Mouse (Mus musculus) G1E-ER4 (cell line): ENCODE measurements around the gene Armt1. TPM values are rescaled to one million over a fixed set of nuclear protein-coding genes. Genes with fewer than 3 reads are reported as not detected.

ENCODE experiments used
- GATA1 ChIP-seq: IDR thresholded peaks from one replicate; pipeline ENCODE4 v1.8.0; 2012; ENCODE audit warnings: low read length, inconsistent platforms
- polyA plus RNA-seq: library from polyadenylated mRNA; stranded (reverse); fragments of >175 nt; gene quantifications from 2 replicates; pipeline ENCODE4 v1.2.3, GENCODE M21; 2012

Gene Armt1
- polyA plus RNA-seq, 1 experiment, result 6.3 TPM

DNA sequence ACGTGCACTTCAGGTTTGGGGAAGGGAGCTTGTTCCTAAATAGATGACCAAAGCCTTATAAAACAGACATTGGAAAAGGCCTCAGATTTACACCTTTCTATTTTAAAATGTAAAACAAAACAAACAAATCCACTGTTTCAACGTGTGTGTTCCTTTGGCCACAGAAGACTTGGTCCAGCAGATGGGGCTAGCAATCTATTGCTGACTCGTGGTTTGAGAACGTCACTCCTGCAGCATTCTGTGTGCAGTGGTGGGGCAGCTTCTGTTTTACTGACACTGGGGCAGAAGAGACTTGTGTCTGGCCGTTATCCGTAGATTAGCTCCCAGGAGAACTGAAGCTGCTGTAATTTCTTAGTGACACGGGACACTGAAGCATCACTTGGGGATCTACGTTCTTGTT, 7.0 kb upstream of the Armt1 start:
- TF ChIP-seq GATA1, result no peak

- TF ChIP-seq GATA1, result no peak
Measured at GRCm38 (mm10) chr10:4430399-4430798, 1.9 kb upstream of the Armt1 start.

DNA sequence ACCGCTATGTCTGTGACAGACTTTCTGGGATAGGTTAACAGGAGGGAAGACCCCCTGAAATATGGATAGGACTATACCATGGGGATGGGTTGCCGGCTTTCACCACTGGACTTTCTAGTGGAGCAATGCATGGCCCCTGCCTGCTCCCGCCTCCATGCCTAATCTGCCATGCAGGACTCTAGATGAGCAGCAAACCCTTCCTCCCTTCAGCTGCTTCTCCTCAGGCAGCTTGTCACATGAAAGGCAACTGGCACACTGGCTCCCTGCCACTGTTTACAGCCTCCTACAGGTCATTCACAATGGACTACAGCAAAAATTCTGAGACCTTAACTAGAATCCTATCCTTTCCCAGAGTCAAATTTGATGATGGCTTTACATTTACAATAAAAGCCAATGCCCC, 1.4 kb upstream of the Armt1 start:
- TF ChIP-seq GATA1, result no peak

DNA sequence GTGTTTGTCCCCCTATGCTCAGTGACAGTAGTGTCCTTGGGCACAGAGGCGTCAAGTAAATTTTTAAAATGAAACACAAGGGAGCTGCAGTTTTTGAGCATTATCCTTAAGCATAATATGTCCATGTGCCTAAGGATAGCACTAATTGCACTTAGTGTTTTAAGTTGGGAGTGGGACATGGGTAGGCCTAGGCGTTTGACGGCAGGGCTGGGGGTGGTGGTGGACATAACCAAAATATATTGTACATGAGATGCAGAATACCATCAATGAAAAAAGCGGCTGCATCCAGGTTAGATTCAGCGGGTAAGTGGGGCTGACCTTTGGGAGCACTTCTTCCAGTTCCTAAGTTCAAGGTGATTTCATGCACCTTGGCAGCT, 533 bp upstream of the Armt1 start:
- no peak for TF ChIP-seq GATA1

- TF ChIP-seq GATA1, result no peak
Measured at GRCm38 (mm10) chr10:4432996-4433755, 909 bp downstream of the Armt1 start.

DNA sequence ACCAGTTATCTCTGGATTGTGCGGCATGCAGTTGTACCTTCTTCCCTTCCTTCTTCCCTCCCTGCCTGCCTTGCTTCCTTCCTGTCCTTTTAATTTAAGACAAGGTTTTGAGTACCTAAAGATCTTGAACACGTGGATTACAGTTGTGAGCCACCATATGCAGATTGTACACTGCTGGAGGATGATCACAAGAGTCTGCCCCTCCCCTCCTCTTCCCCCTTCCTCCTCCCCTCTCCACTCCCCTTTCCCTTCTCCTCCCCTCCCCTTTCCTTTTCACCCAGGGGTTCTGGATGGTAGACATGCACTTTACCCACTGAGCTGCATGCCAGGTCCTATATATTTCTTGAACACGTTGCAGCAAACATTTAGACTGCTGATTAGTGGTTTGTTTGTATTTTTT, 3.1 kb downstream of the Armt1 start:
- no peak for TF ChIP-seq GATA1

DNA sequence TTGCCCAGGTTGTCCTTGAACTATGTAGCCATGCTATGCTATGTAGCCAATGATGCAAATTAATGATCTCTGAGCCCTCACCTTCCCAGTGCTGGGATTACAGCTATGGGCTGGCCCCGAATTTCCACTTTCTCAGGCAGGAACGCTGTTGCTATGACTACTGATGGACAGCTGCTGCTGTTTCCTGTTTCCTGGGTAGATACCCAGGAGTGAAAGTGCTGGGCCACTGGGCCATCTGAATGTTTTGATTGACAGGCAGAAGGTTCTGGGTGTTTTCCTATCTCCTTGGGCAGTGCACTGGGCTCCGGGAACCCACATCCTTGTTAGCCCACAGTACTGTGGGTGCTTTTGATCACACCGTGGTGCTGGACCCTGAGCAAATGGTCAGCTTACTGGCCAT, 24.1 kb downstream of the Armt1 start:
- TF ChIP-seq GATA1, result no peak

- no peak for TF ChIP-seq GATA1
Measured at GRCm38 (mm10) chr10:4460201-4460600, 27.9 kb downstream of the Armt1 start.

GRCm38 (mm10) chr10:4465799-4466198, 33.5 kb downstream of the Armt1 start:
- TF ChIP-seq GATA1, result no peak

DNA sequence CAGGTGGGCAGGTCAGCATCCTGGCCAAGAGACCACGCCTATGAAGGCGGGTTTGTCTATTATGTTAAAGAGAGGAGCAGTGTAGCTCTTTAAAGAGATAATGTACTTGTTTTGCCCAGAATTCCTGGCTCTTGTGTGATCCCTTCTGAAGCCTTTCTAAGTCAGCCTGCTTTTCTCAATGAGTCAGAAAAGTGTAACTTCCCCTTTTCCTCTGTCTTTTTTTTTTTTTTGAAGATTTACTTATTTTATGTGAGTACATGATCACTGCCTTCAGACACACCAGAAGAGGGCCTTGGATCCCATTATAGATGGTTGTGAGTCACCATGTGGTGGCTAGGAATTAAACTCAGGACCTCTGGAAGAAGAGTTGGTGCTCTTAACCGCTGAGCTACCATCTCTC, 37.1 kb downstream of the Armt1 start:
- TF ChIP-seq GATA1, result no peak

GRCm38 (mm10) chr10:4473591-4473993, 41.3 kb downstream of the Armt1 start:
- no peak for TF ChIP-seq GATA1

DNA sequence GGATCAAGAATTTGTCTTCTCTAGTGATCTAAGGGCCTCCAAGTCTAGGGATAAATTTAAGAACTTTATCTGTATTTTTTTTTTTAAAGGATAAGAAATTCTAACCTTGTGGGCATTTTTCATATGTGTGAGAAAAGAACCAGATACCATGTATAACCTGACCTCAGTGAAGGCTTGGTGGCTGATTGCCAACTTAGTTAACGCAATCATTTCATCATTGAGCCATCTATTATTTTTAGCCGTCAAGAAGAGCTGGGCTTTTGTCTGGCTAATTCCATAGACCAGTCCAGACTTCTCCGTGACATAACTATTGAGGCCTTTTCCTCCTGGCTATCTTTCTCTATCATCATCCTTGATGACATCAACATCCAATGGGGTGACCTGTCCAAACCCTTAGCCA, 43.2 kb downstream of the Armt1 start:
- TF ChIP-seq GATA1, result no peak

DNA sequence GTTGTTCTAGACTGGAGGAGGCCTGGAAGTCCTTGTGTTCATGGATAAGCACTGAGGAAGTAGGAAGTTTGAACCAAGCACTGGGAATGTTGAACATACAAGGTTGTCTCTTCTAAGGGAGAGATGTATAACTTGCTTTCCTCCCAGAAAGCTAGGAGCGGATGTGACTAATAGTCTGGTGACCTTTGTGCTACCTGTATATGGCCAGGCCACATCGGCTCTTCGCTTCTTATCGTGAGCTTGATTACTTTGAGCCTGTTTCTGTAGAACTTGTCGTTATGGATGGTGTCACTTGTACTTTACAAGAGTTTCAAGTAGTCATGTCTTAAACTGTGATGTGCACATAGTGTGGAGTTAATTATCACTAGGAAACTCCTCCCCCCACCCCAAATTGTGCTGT, 44.3 kb downstream of the Armt1 start:
- TF ChIP-seq GATA1, result no peak

DNA sequence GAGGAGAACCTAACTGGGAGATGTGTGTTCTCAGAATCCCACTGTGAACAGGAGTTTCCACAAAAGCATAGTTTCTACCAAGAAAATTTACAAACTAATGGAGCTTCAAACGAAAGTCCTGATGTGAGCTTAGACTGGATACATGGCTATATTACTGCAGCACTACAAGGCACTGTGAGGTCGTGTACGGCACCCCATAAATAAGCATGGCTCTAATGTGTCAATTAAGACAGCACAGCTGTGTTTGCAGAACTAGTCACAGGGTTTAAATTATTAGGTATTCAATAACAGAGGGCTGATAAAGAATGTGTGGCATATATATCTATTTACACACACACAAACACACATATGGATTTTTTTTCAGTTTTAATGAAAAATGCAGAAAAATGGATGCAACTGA, 48.7 kb downstream of the Armt1 start:
- TF ChIP-seq GATA1, result no peak

GRCm38 (mm10) chr10:4481695-4482094, 49.4 kb downstream of the Armt1 start:
- no peak for TF ChIP-seq GATA1

- TF ChIP-seq GATA1, result no peak
Measured at GRCm38 (mm10) chr10:4482355-4482754, 50.1 kb downstream of the Armt1 start, which contains the start of gene Ccdc170. TSS of gene Ccdc170 (plus strand) at chr10:4482502.

DNA sequence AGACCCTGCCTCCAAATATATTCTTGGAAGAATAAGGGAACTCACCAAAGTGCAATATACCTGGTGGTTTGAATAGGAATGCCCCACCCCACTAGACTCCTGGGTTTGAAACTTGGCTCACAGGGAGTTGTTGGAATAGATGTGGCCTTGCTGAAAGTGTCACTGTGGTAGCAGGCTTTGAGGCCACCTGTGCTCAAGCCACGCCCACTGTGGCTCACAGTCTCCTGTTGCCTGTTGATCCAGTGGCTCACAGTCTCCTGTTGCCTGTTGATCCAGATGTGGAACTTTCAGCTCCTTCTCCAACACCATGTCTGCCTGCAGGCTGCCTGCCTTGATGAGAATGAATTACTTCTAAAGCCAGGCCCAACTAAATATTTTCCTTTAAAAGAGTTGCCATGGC, 51.6 kb downstream of the Armt1 start:
- no peak for TF ChIP-seq GATA1

DNA sequence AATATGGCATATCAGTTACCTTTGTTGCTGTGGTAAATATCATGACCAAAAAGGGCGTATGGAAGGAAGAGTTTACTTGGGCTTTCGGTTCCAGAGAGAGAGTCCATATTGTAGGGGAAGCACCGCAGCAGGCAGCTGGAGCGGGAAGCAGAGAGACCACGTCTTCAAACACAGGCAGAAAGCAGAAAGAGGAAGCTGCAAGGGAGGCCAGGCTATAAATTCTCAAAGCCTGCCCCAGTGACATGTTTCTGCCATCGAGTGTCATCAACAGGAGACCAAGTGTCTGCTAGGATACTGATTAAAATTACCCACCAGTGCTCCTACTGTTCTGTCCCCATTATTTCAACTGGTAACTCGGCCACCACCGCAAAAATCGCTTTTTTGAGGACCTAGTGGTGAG, 52.7 kb downstream of the Armt1 start:
- no peak for TF ChIP-seq GATA1
